Mouse (Mus musculus) adrenal gland, adult 18-20 months (tissue): ENCODE measurements at regions not wholly inside any gene's neighbourhood (a gene's known extent, or its start where the extent isn't known, plus 50 kb on each side); places are given as distances from the start of the nearest gene placed in this dataset.

Experiments used
- DNase-seq, 2 experiments: peaks; one replicate each; pipeline ENCODE4 v3.0.0; 2021 to 2022; ENCODE audit warnings: low spot score in 2 of 2

DNA sequence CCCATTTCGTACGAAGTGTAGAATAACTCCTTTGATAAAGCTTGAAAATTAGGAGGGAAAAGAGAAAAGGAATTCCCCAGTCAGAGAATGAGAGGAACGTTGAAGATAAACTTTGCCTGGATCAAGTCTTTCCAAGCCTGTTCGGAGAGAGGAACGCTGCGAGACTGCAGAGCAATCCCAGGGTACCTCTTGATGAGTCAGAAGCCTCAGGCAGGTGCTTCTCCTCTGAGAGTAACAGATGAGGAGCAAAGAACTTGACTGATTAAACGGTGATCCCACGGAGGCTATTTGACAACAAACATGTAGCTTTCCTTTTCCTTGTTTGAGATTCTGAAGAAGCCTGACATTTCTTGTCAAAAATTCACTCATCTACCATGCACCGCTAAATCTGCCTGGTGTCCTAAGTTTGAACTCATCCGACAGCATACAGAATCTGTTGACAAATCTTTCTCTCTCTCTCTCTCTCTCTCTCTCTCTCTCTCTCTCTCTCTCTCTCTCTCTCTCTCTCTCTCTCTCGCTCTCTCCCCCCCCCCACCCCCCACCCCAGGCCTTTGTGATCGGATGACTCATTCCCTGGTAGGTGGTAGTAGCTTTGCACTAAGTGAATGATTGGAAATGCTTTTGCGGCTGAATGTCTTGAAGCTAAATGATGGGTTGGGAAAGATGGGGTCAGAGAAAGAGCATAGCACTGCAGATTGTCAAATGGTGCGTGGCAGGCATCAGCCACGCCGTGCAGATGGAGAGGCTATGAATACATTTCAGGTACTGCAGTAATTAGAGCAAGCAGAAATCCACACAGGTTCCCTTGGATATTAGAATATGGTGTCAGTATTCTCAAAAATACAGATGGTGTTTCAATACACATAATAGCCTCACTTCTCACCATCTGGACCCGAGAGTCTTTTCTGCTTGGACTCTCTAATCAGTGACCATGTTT is 496.1 kb upstream of the Atp2b1 start:
- no peak for DNase-seq

DNA sequence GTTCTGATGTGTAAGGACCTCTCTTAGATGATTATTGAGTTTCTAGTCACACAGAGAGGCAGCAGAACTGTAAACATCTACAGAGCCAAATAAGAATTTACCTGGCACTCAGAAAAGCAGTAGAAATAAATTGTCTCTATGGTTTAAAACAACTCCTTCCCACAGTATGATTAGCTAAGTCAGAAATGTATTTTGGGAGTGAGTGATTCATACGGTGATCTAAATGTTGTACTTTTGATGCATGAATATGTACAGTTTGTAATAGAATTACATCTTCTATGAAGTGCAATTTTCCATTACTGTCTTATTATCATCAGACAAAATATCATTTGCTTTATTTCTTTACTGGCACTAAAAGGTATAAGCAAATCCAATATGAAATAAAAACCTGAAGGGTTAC is 489.8 kb upstream of the Atp2b1 start:
- DNase-seq: no peak

DNA sequence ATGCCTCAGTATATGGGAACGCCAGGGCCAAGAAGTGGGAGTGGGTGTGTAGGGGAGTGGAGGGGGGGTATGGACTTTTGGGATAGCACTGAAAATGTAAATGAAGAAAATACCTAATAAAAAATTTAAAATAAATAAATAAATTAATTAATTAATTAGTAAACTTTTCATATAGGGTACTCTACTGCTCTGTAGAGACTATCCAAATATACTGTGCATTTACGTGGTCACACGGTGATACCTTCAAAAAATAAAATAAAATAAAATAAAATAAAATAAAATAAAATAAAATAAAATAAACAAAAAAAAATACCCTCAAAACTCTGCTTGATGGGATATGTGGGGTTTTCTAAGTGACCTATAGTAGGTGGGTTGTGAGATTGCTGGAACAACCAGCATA is 479.2 kb upstream of the Atp2b1 start:
- no peak for DNase-seq

DNA sequence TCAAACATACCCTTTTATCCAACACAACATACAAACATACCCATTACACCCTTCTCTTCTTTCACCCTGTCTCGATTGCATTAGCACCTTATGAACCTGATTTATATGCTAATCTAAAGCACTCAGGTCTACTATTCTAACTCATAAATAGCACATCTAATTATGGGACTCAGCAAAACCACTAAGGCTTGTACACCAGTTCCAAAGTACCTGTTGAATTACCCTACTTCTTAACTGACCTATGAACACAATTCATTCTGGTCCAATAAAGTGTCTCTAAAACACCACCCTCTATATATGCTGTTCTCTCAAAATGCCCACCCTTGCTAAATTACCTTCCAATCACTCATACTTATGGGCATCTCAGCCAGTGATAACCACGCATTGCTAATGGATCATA is 452.7 kb upstream of the Atp2b1 start:
- DNase-seq: no peak

DNA sequence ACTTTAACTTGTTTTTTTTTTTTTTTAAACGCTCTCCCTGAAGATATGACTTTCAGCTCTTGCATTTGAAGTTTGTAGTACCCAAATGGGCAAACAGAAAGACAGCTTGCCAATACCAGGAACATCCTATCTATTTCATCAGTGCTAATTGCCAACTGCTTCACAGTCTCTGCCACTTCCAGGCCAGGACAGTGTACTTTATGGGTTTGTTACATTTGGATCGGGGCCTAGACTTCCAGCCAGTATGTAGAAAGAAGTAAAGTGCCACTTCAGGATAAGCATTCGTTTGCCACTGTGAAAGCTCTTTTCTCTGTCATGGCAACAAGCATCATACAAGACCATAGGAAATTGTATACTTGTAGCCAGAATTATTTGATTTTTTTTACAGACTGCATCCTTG is 439.6 kb upstream of the Atp2b1 start:
- no peak for DNase-seq

DNA sequence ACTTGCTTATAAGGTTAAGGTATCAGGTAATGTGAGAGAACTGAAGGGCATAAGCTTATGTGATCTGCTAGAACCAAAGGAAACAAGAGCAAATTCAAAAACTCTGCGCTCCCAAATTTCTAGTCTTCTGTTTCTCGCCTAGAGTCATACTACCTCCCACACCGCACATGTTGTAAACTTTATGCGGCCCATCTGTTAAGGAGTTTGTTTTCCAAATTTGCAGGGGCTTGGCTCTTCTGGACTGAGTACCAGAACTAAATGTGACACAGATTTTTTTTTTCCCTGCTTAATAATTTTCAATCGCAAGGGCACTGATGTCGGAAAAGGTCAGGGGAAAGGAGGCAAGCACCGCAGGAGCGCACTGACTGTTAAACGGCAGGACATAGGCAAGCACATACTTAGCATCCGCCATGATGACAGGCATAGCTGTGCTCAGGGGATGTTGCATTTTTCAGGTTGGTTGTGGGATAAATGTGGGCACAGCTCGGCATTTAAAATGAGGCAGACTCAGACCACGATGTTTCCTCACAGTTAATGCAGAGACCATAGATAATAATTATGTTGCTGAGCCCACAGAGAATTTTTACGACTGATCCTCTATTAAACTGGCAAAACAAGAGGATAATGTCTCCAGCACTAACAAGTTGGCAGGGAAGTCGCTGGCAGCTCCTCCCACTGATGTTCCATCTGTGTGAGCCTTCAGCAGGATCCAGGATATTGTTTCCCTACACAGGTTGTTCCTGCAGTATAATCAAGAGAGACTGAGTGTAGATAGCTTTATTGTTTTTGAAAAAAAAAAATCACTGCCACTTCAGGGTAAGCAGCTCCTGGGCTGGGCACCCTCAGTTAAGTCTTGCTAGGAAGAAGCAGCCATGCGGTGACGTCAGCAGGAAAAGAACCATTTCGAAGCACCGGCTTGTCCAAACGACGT is 428.2 kb upstream of the Atp2b1 start:
- no peak for DNase-seq

- DNase-seq: peak; percentile 51 to 54
Observed at GRCm38 (mm10) chr10:98494354-98494753, 419.9 kb upstream of the Atp2b1 start.

DNA sequence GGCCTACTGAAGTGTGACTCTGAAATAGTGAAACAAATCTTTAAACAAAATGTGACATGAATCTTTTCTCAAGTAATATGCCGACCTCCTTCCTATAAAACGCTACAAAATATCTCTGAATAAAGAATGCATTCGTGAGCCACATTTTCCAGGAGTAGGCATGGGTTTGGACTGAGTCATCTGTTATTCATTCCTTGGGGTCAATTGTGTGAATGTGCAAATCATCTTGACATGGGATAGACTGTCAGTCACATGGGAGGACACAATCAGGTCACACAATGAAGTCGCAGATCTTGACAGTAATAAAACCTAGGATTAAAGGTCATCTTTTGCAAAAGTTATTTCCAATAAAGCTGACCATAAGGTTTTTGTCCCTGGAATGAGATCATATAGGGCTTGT is 418.0 kb upstream of the Atp2b1 start:
- no peak for DNase-seq

- DNase-seq: no peak
Observed at GRCm38 (mm10) chr10:98500315-98500714, 413.9 kb upstream of the Atp2b1 start.

DNA sequence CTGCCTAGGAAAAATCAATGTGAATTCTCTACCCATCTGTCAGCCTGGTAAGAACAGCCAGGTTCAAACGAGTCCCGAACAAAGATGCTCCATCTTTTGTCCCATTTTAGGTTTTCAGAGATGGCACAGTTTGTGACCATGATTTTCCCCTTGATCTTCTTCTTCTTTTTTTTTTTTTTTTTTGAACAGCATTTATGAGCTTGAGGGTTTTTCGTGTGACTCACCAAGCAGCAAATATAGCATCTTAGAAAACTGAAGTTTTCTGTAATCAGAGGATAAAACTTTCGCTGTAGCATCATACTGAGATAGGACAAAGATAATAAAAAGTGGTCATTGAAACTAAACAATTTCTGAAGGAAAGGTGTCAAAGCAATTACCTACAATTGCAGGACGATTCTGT is 412.6 kb upstream of the Atp2b1 start:
- no peak for DNase-seq

- DNase-seq: no peak
Observed at GRCm38 (mm10) chr10:98504524-98504923, 409.7 kb upstream of the Atp2b1 start.

- peak in 1 of 2 experiments; percentile 33 for DNase-seq
Observed at GRCm38 (mm10) chr10:98508515-98509143, 405.6 kb upstream of the Atp2b1 start.

DNA sequence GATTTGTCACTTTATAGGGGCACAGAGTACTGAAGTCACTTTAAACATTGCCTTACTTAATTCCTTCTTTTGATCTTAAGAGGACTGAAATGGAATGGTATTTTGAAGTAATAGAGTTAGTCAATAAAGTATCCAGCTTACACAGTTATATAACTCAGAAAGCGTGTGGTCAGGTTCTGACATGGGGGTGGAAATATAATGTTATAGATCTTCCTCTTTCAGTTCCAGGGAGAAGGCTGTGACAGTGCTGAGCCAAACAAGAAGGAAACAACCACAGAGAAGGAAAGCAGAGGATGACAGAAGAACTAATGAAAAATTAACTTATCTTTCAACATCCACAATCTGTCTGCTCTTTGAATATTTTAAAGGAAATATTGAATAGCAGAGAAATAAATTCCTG is 399.4 kb upstream of the Atp2b1 start:
- no peak for DNase-seq

- DNase-seq: no peak
Observed at GRCm38 (mm10) chr10:98517609-98518008, 396.6 kb upstream of the Atp2b1 start.

- no peak for DNase-seq
Observed at GRCm38 (mm10) chr10:98529565-98529964, 384.6 kb upstream of the Atp2b1 start.

- DNase-seq: no peak
Observed at GRCm38 (mm10) chr10:98531425-98531824, 382.8 kb upstream of the Atp2b1 start.

- no peak for DNase-seq
Observed at GRCm38 (mm10) chr10:98538706-98539105, 375.5 kb upstream of the Atp2b1 start.

GRCm38 (mm10) chr10:98541062-98541461 is 373.1 kb upstream of the Atp2b1 start:
- no peak for DNase-seq

DNA sequence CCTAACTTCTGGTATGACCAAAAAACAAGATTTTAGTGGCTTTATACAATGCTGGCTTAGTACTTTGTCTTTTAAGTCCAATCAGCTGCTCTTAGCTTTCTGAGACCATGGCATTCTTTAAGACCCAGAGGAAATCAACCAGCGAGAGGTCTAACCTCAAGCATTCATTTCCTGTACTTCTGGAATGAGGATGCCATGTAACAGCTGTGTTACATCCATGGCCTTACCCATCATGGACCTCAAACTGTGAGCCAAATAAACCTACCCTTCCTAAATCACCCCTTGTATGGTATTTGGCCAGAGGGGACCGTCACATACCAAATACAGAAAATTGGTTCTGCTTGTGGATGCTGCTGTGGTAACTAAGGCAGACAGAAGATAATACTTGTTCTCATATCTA is 372.1 kb upstream of the Atp2b1 start:
- no peak for DNase-seq

DNA sequence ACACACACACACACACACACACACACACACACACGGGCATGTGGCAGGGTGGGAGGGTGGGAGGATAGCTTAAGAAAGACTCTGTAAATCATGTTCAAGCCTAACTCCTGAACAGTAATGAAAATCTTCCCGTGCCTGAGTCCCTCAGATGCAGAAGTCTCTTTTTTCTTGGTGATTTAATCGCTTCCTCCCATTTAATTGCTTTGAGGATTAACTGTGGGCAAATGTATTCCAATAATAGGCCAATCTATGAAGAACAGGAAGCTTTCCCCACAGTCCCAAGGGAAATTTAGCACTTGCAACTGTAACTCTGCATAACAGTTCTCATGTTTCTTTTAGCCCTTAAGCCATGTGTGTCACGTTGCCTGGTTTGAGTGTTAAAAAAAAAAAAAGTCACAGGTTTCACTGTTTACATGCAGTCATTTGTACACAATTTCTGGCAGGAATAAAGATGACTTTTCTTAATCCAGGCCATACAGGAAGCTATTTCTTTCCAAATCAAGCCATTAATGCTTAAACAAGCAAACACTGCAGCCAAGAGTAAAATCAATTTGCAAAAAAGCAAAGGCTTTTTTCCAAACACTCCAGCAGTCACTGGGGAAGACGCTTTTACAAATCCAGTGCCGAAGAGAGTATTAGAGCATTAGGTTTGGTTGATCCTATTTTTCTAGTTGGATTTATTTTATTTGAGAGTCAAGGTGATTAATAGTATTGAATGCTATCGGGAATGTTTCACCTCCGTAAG is 370.8 kb upstream of the Atp2b1 start:
- no peak for DNase-seq

- DNase-seq: no peak
Observed at GRCm38 (mm10) chr10:98543998-98544349, 370.2 kb upstream of the Atp2b1 start.
